Mouse (Mus musculus): ENCODE measurements around the gene Hoxa13.

- no peak for TF ChIP-seq CTCF (IDR thresholded peaks at IDR 0.05; ENCODE audit: control insufficient read depth, insufficient read depth, insufficient read length)
- no peak for TF ChIP-seq MAX (IDR thresholded peaks at IDR 0.05)
- TF ChIP-seq USF1 (IDR thresholded peaks at IDR 0.05; ENCODE audit: low read depth) = no peak
- no peak for TF ChIP-seq FOSL1 (IDR thresholded peaks at IDR 0.05; ENCODE audit: insufficient read depth, low read length, poor library complexity, severe bottlenecking)
- TF ChIP-seq MYOD1 (IDR thresholded peaks at IDR 0.05; ENCODE audit: control insufficient read depth, insufficient read length, low read depth) = no peak
- no peak for TF ChIP-seq MYOG (IDR thresholded peaks at IDR 0.05; ENCODE audit: control insufficient read depth, extremely low read depth, insufficient read length)
These were observed 8.1 kb upstream of the Hoxa13 start for GRCm38 (mm10) chr6:52268756-52269155.
